Comparison of ENCODE assay signal across 14 mouse cellular contexts in the genomic region with DNA sequence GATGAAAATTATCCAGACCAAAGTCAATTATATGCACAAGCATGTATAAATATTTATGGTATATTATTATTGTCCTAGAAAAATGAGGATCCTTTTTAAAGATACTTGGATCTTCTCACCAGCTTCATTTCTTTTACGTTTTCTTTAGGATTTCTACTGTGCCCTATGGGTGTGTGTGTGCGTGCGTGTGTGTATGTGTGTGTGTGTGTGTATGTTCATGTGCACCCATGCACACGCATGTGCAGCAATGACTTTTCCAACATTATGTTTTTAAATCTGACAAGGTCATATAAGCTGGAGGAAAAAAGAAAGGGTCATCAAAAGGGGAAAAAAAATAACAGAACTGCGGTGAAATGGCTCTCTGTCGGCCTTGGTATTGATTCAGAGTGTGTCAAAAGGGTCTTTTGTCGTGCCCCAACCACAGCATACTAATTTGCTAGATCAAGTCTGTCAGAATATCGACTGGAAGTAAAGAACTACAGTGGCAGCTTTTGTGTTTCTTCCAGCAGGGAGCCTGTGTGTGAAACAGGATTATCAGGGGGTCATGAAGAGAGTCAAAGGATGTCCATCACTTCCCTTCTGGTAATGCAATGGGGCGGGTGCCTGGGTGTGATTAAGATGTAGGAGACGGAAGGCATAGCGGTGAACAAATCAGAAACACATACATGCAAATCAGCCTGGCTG.
DNase-seq lines count a peak whose midpoint lies in the region; ATAC-seq lines count a peak whose summit lies in the region.
"Had no signal": no experiment of that assay in that cellular context is flagged by ENCODE, and none has a peak within 500 bp of the region (broad histone marks: within the 10 kb centered on the region; RNA-seq: fewer than 3 reads in every experiment).

No protein-coding gene starts in this region.

- no peaks in the 10 kb centered on the region; the same call in 1 of the 2 replicates for H3K27me3 ChIP-seq in embryonic facial prominence, embryonic 10.5 days (replicated peaks; ENCODE audit: low read depth, poor library complexity, severe bottlenecking)
- H3K27me3 ChIP-seq in forebrain, embryonic 16.5 days (replicated peaks; ENCODE audit: control insufficient read depth, insufficient read depth, low read length): no peaks in the 10 kb centered on the region
- H3K27me3 ChIP-seq in midbrain, embryonic 10.5 days (ENCODE audit: low read depth, poor library complexity, severe bottlenecking): peaks cover 62% of the 10 kb centered on the region

- no peak overlapping the region for H3K27ac ChIP-seq in embryonic facial prominence, embryonic 10.5 days (replicated peaks)
- no peak overlapping the region for H3K27ac ChIP-seq in forebrain, embryonic 16.5 days (ENCODE audit: low read length)
- no peak overlapping the region for H3K27ac ChIP-seq in midbrain, embryonic 10.5 days (replicated peaks)
- H3K27ac ChIP-seq: limb, embryonic 10.5 days; liver, embryonic 14.5 days; stomach, postnatal 0 days had no signal

- H3K36me3 ChIP-seq in embryonic facial prominence, embryonic 10.5 days (replicated peaks): no peaks in the 10 kb centered on the region
- no peaks in the 10 kb centered on the region for H3K36me3 ChIP-seq in forebrain, embryonic 16.5 days (ENCODE audit: control insufficient read depth, insufficient read depth)
- no peaks in the 10 kb centered on the region for H3K36me3 ChIP-seq in midbrain, embryonic 10.5 days
- H3K36me3 ChIP-seq: limb, embryonic 10.5 days had no signal

- no peak overlapping the region for H3K4me3 ChIP-seq in embryonic facial prominence, embryonic 10.5 days
- no peak overlapping the region for H3K4me3 ChIP-seq in forebrain, embryonic 16.5 days (replicated peaks; ENCODE audit: low read length)
- no peak overlapping the region for H3K4me3 ChIP-seq in midbrain, embryonic 10.5 days
- H3K4me3 ChIP-seq: limb, embryonic 10.5 days had no signal

- ATAC-seq in forebrain, embryonic 16.5 days: peak; percentile 90
- ATAC-seq: intestine, postnatal 0 days had no signal

- no peak overlapping the region for H3K9ac ChIP-seq in forebrain, embryonic 16.5 days (replicated peaks; ENCODE audit: low read depth, low read length)
- H3K9ac ChIP-seq: liver, embryonic 14.5 days had no signal

- peaks cover 5% of the 10 kb centered on the region; the same call in 1 of the 2 replicates for H3K4me1 ChIP-seq in embryonic facial prominence, embryonic 10.5 days
- H3K4me1 ChIP-seq in forebrain, embryonic 16.5 days (replicated peaks; ENCODE audit: control insufficient read depth, insufficient read depth, low read length): 0 out of 2 replicates have a peak, but pooled peaks cover 2% of the 10 kb centered on the region
- peaks cover 4% of the 10 kb centered on the region; the same call in 1 of the 2 replicates for H3K4me1 ChIP-seq in midbrain, embryonic 10.5 days
- H3K4me1 ChIP-seq: limb, embryonic 10.5 days had no signal

- 27% methylated on average over 11 of the region's 11 CpGs for WGBS in embryonic facial prominence, embryonic 10.5 days
- 11% methylated on average over 11 of the region's 11 CpGs for WGBS in forebrain, embryonic 16.5 days
- 36% methylated on average over 11 of the region's 11 CpGs for WGBS in midbrain, embryonic 10.5 days

- no peak overlapping the region for H3K4me2 ChIP-seq in forebrain, embryonic 16.5 days (ENCODE audit: low read length)

- DNase-seq in embryonic facial prominence, embryonic 10.5 days (ENCODE audit: low spot score): peak; percentile 49
- peak; percentile 75 for DNase-seq in midbrain, embryonic 10.5 days (ENCODE audit: low spot score)
- DNase-seq in retina, postnatal 1 day: peak; percentile 32
- DNase-seq in frontal cortex, postnatal 25 days (ENCODE audit: low spot score in 2 of 2): no peak
- no peak for DNase-seq in layer of hippocampus, adult 9-11 months
- no peak for DNase-seq in layer of hippocampus, postnatal 25 days (ENCODE audit: extremely low spot score in 1 of 2, low spot score in 1 of 2)
- DNase-seq: adrenal gland, adult 2 months; gastrocnemius, postnatal 14 days; kidney, postnatal 36 days had no signal

- H3K9me3 ChIP-seq in embryonic facial prominence, embryonic 10.5 days: peaks cover 6% of the 10 kb centered on the region; the same call in 1 of the 2 replicates
- no peaks in the 10 kb centered on the region for H3K9me3 ChIP-seq in forebrain, embryonic 16.5 days (ENCODE audit: control insufficient read depth, low read length)
- H3K9me3 ChIP-seq in midbrain, embryonic 10.5 days (replicated peaks): peaks cover 13% of the 10 kb centered on the region
- H3K9me3 ChIP-seq: limb, embryonic 10.5 days had no signal

Comparison
In these comparisons a context has a peak if more than half of its experiments do, and no peak if none do; other contexts are left out.
1. DNase-seq: peak in embryonic facial prominence, embryonic 10.5 days (single experiment), midbrain, embryonic 10.5 days (single experiment) and retina, postnatal 1 day (single experiment); none in frontal cortex, postnatal 25 days (0 of 2), layer of hippocampus, adult 9-11 months (single experiment) and layer of hippocampus, postnatal 25 days (0 of 2).